Mouse (Mus musculus): ENCODE data around the gene Lrrc8a. TPM values are rescaled to one million over a fixed set of nuclear protein-coding genes. Genes with fewer than 3 reads are reported as not detected.

The Lrrc8a gene
- polyA plus RNA-seq, 1 experiment from 2014 or later = 39.6 TPM

- WGBS = 12% methylated on average over 38 of the region's 38 CpGs
- ATAC-seq (ENCODE audit: extremely low read depth, insufficient number of reproducible peaks, low FRiP score, low TSS enrichment) = peak; percentile 47; the same call in 1 of the 2 replicates
- peak overlapping the region; percentile 67 for H3K27ac ChIP-seq (replicated peaks)
Observed at GRCm38 (mm10) chr2:30285416-30286181, 48.1 kb downstream of the Lrrc8a start.

DNA sequence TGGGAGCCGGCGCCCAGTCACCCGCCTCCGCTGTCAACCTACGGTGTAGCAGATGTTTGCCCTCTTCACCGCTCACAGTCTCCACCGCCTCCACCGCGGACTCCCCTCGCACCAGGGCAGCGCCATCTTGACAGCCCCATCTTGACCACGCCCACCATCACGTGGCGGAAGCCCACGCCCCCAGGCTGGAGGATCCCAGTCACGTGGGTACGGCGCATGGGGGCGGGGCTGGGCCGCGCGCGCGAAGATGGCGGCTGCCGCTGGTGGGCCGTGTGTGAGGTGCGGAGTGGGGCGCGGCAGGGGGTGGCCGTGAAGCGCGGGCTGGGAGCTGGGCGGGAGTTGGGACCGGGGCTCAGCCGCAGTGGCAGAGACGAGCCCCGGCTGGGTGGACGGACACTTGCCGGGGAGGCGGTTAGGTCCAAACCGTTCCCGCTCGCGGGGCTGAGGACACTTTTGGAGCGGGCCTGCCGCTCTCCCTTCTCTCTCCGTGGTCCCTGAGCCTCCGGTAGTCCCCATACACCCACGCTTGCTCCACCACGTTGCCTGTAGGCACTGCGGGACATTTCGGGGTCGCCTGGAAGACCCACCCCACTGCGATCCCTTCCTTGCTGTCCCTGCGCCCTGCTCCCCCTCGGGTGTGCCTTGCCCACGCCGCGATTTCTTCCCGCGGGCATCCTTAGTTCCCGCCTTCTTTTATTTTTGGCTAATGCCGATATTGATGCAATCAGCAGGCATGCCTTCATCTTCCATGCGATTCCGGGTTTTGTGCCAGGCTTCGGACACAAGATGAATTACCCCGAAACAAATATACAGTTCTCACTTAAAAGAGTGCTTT lies 48.9 kb downstream of the Lrrc8a start, which contains the start of the genes Dolk and Nup188:
Gene Dolk, minus strand, starts transcription at position 143 of the 835 bp plus-strand sequence.
Gene Nup188, plus strand, starts transcription at position 206 of the 835 bp plus-strand sequence.
- under 1% methylated on average over 68 of the region's 68 CpGs for WGBS
- Histone ChIP-seq H3K4me3 (peak within 1 kb of the TSS; percentile 96), H3K27me3 (replicated peaks) (no peaks in the 10 kb centered on the region), H3K9me3 (no peaks in the 10 kb centered on the region), H3K4me2 (peak within 1 kb of the TSS; percentile 96), H3K36me3 (peaks cover 37% of the 10 kb centered on the region), H3K4me1 (peaks cover 24% of the 10 kb centered on the region), H3K27ac (replicated peaks) (peak within 1 kb of the TSS; percentile 72), H3K9ac (peak within 1 kb of the TSS; percentile 97)
- ATAC-seq (ENCODE audit: extremely low read depth, insufficient number of reproducible peaks, low FRiP score, low TSS enrichment) = peak; percentile 92

More at GRCm38 (mm10) chr2:30285416-30286181, 48.1 kb downstream of the Lrrc8a start:
- peak overlapping the region; percentile 97 for H3K9ac ChIP-seq
- peaks cover 38% of the 10 kb centered on the region for H3K36me3 ChIP-seq
- peak overlapping the region; percentile 96 for H3K4me2 ChIP-seq
- H3K4me1 ChIP-seq = peaks cover 24% of the 10 kb centered on the region
- H3K9me3 ChIP-seq = no peaks in the 10 kb centered on the region
- H3K4me3 ChIP-seq = peak overlapping the region; percentile 96
- H3K27me3 ChIP-seq (replicated peaks) = no peaks in the 10 kb centered on the region

GRCm38 (mm10) chr2:30287027-30287373 lies 49.5 kb downstream of the Lrrc8a start:
- Histone ChIP-seq H3K27ac (replicated peaks) (peak overlapping the region; percentile 72; the same call in 1 of the 2 replicates), H3K4me2 (peak overlapping the region; percentile 96), H3K9ac (peak overlapping the region; percentile 97), H3K4me3 (peak overlapping the region; percentile 96), H3K4me1 (peaks cover 24% of the 10 kb centered on the region), H3K36me3 (peaks cover 37% of the 10 kb centered on the region), H3K9me3 (no peaks in the 10 kb centered on the region), H3K27me3 (replicated peaks) (no peaks in the 10 kb centered on the region)
- ATAC-seq (ENCODE audit: extremely low read depth, insufficient number of reproducible peaks, low FRiP score, low TSS enrichment) = no peak
- WGBS = 1% methylated on average over 10 of the region's 10 CpGs

DNA sequence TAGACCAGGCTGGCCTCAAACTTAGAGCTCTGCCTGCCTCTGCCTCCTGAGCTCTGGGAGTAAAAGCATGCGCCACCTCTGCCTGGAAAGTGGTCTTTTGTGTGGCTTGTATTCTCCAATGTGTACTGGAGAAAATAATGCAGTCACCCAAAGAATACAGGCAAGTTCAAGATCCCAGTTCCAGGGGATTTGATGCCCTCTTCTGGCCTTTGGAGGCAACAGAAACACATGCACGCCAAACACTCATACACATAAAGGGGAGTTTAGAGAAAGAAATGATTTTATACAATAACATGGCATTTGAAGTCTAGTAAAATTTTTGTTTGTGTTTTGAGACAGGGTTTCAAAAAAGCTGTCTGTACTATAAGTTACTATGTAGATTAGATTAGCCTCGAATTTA lies 62.0 kb downstream of the Lrrc8a start:
- ATAC-seq (ENCODE audit: extremely low read depth, insufficient number of reproducible peaks, low FRiP score, low TSS enrichment) = no peak
- peaks cover 5% of the 10 kb centered on the region for H3K4me1 ChIP-seq
- H3K9me3 ChIP-seq = no peaks in the 10 kb centered on the region
- H3K27me3 ChIP-seq (replicated peaks) = no peaks in the 10 kb centered on the region
- peaks cover 76% of the 10 kb centered on the region for H3K36me3 ChIP-seq
- no peak overlapping the region for H3K4me3 ChIP-seq
- no peak overlapping the region for H3K9ac ChIP-seq
- 74% methylated on average over 3 of the region's 3 CpGs for WGBS
- no peak overlapping the region for H3K4me2 ChIP-seq
- H3K27ac ChIP-seq (replicated peaks) = no peak overlapping the region

- Histone ChIP-seq H3K36me3 (peaks cover 80% of the 10 kb centered on the region), H3K27ac (replicated peaks) (no peak overlapping the region)
- WGBS = 87% methylated on average over 5 of the region's 5 CpGs
Observed at GRCm38 (mm10) chr2:30299966-30300365, 62.5 kb downstream of the Lrrc8a start.

DNA sequence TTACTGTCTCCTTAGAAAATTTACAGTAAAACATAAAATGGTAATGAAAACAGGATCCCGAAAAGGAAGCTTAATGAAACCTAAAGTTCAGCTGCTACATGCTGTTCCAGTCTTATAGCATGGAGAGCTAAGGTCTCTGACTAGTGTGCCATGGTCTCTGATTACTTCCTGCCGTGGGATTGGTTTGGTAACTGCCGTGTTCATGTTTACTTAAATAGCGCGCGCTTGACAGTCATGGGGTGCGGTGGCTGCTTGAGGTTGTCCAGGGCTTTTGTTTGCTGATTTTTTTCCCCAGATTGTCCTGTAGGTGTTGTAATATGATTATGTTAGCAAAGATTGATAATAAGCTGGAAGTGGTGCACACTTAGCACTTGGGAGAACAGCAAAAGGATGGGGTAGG lies 68.6 kb downstream of the Lrrc8a start:
- Histone ChIP-seq H3K27ac (replicated peaks) (no peak overlapping the region), H3K27me3 (replicated peaks) (no peaks in the 10 kb centered on the region), H3K4me2 (no peak overlapping the region), H3K9ac (no peak overlapping the region), H3K36me3 (peaks cover 100% of the 10 kb centered on the region), H3K4me3 (no peak overlapping the region), H3K9me3 (no peaks in the 10 kb centered on the region), H3K4me1 (no peaks in the 10 kb centered on the region)
- ATAC-seq (ENCODE audit: extremely low read depth, insufficient number of reproducible peaks, low FRiP score, low TSS enrichment) = no peak
- WGBS = 94% methylated on average over 7 of the region's 7 CpGs

More at GRCm38 (mm10) chr2:30299966-30300365, 62.5 kb downstream of the Lrrc8a start:
- Histone ChIP-seq H3K4me3 (no peak overlapping the region), H3K9ac (no peak overlapping the region), H3K4me2 (no peak overlapping the region), H3K27me3 (replicated peaks) (no peaks in the 10 kb centered on the region), H3K9me3 (no peaks in the 10 kb centered on the region), H3K4me1 (peaks cover 1% of the 10 kb centered on the region)
- no peak for ATAC-seq (ENCODE audit: extremely low read depth, insufficient number of reproducible peaks, low FRiP score, low TSS enrichment)

DNA sequence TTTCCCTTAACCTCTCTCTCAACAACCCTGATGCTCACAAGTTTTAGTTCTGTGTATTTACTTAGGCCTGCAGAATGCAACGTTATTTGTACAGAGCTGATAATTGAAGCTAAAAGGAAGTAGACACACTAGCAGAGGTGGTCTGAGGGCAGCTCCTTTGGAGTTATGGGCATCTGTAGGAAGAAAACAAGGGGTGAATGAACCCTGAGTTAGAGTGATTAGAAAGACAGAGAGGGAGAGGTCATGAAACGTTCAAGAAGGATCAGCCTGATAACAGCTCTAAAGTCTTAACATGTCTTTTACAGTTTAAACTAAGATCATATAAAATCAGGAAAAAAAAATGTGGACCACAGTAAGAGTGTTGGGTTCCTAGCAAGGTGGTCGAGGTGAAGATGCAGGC lies 71.8 kb downstream of the Lrrc8a start:
- no peak overlapping the region for H3K9ac ChIP-seq
- ATAC-seq (ENCODE audit: extremely low read depth, insufficient number of reproducible peaks, low FRiP score, low TSS enrichment) = no peak
- H3K36me3 ChIP-seq = peaks cover 99% of the 10 kb centered on the region
- no peaks in the 10 kb centered on the region for H3K9me3 ChIP-seq
- H3K4me1 ChIP-seq = no peaks in the 10 kb centered on the region
- H3K27me3 ChIP-seq (replicated peaks) = no peaks in the 10 kb centered on the region
- H3K27ac ChIP-seq (replicated peaks) = no peak overlapping the region
- no peak overlapping the region for H3K4me3 ChIP-seq
- H3K4me2 ChIP-seq = no peak overlapping the region
- WGBS = 77% methylated on average over 3 of the region's 3 CpGs

DNA sequence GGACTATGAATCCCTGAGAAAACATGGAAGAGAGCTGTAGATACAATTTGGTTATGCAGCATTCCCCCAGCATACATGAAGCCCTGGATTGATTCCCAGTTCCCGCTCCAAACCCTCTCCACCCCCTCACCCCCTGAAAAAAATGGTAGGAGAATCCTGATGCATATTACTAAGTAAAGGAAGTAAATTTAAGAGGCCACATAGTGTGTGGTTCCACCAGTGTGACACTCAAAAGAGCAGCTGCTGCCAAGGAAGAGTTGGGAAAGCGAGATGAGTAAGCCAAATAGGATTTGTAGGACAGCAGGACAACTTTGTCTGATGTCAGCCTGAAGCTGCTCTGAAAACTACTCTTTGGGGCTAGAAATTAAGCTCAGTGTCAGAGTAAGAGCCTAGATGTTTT lies 74.0 kb downstream of the Lrrc8a start:
- H3K9me3 ChIP-seq = no peaks in the 10 kb centered on the region
- H3K4me1 ChIP-seq = no peaks in the 10 kb centered on the region
- no peaks in the 10 kb centered on the region for H3K27me3 ChIP-seq (replicated peaks)
- no peak overlapping the region for H3K27ac ChIP-seq (replicated peaks)
- peaks cover 99% of the 10 kb centered on the region for H3K36me3 ChIP-seq
- 98% methylated on average over 2 of the region's 2 CpGs for WGBS
- no peak for ATAC-seq (ENCODE audit: extremely low read depth, insufficient number of reproducible peaks, low FRiP score, low TSS enrichment)
- no peak overlapping the region for H3K4me2 ChIP-seq
- no peak overlapping the region for H3K4me3 ChIP-seq
- H3K9ac ChIP-seq = no peak overlapping the region

Other genes starting within 250 kb of the Lrrc8a start
- gene Wdr34, start 188.8 kb upstream of the Lrrc8a start, polyA plus RNA-seq (2015; fragmentation: Nextera tagmentation; extraction: Ambion mirVana) = 17.9 and 18.8 TPM in 2 replicates
- gene Set, start 180.3 kb upstream of the Lrrc8a start, polyA plus RNA-seq (2015; fragmentation: Nextera tagmentation; extraction: Ambion mirVana) = 214 and 239 TPM in 2 replicates
- 13.1 and 13.2 TPM in 2 replicates for gene Pkn3, start 160.0 kb upstream of the Lrrc8a start, polyA plus RNA-seq (2015; fragmentation: Nextera tagmentation; extraction: Ambion mirVana)
- gene Zdhhc12, start 144.1 kb upstream of the Lrrc8a start, polyA plus RNA-seq (2015; fragmentation: Nextera tagmentation; extraction: Ambion mirVana) = 36.5 and 45.5 TPM in 2 replicates
- 5.6 and 6.3 TPM in 2 replicates for gene Zer1, start 113.1 kb upstream of the Lrrc8a start, polyA plus RNA-seq (2015; fragmentation: Nextera tagmentation; extraction: Ambion mirVana)
- gene Tbc1d13, start 104.0 kb upstream of the Lrrc8a start, polyA plus RNA-seq (2015; fragmentation: Nextera tagmentation; extraction: Ambion mirVana) = 5.1 and 5.5 TPM in 2 replicates
- gene Endog, start 66.2 kb upstream of the Lrrc8a start, polyA plus RNA-seq (2015; fragmentation: Nextera tagmentation; extraction: Ambion mirVana) = 30.4 and 30.6 TPM in 2 replicates
- 33.6 TPM in 2 replicates for gene Spout1, start 59.3 kb upstream of the Lrrc8a start, polyA plus RNA-seq (2015; fragmentation: Nextera tagmentation; extraction: Ambion mirVana)
- gene Kyat1, start 31.9 kb upstream of the Lrrc8a start, polyA plus RNA-seq (2015; fragmentation: Nextera tagmentation; extraction: Ambion mirVana) = 16.3 and 17.2 TPM in 2 replicates
- gene Gm28035, start 2.9 kb downstream of the Lrrc8a start, polyA plus RNA-seq (2015; fragmentation: Nextera tagmentation; extraction: Ambion mirVana) = 0.19 and 0.27 TPM in 2 replicates
- 7.0 and 8.2 TPM in 2 replicates for gene Phyhd1, start 28.5 kb downstream of the Lrrc8a start, polyA plus RNA-seq (2015; fragmentation: Nextera tagmentation; extraction: Ambion mirVana)
- not detected in 2 replicates for gene Gm28038, start 43.3 kb downstream of the Lrrc8a start, polyA plus RNA-seq (2015; fragmentation: Nextera tagmentation; extraction: Ambion mirVana)
- gene Dolk, start 48.6 kb downstream of the Lrrc8a start, polyA plus RNA-seq (2015; fragmentation: Nextera tagmentation; extraction: Ambion mirVana) = 27.8 and 30.3 TPM in 2 replicates
- gene Nup188, start 48.7 kb downstream of the Lrrc8a start, polyA plus RNA-seq (2015; fragmentation: Nextera tagmentation; extraction: Ambion mirVana) = 22.2 and 25.7 TPM in 2 replicates
- gene Sh3glb2, start 121.6 kb downstream of the Lrrc8a start, polyA plus RNA-seq (2015; fragmentation: Nextera tagmentation; extraction: Ambion mirVana) = 122 and 124 TPM in 2 replicates
- gene Miga2, start 126.5 kb downstream of the Lrrc8a start, polyA plus RNA-seq (2015; fragmentation: Nextera tagmentation; extraction: Ambion mirVana) = 28.9 and 31.4 TPM in 2 replicates
- 18.8 and 23.2 TPM in 2 replicates for gene Dolpp1, start 154.5 kb downstream of the Lrrc8a start, polyA plus RNA-seq (2015; fragmentation: Nextera tagmentation; extraction: Ambion mirVana)
- gene Crat, start 178.1 kb downstream of the Lrrc8a start, polyA plus RNA-seq (2015; fragmentation: Nextera tagmentation; extraction: Ambion mirVana) = 74.5 and 76.8 TPM in 2 replicates
- gene Ptpa, start 178.3 kb downstream of the Lrrc8a start, polyA plus RNA-seq (2015; fragmentation: Nextera tagmentation; extraction: Ambion mirVana) = 100.0 and 109 TPM in 2 replicates
- 0.96 and 1.0 TPM in 2 replicates for gene Ier5l, start 236.5 kb downstream of the Lrrc8a start, polyA plus RNA-seq (2015; fragmentation: Nextera tagmentation; extraction: Ambion mirVana)